Mouse (Mus musculus): ENCODE data around the gene Plin4. TPM values are rescaled to one million over a fixed set of nuclear protein-coding genes. Genes with fewer than 3 reads are reported as not detected.
"Not testable (repeated sequence)": the region's sequence is repeated elsewhere in the genome, so short reads cannot be mapped to it uniquely, and the experiment has no call there.

Gene Plin4
- total and polyA plus RNA-seq, 2 experiments from 2014 or later, result 0.08 to 0.99 TPM

- ATAC-seq, result no peak
- H3K4me3 ChIP-seq (ENCODE audit: low read length), result no peak overlapping the region
- no peak overlapping the region for H3K27ac ChIP-seq
- peaks cover 57% of the 10 kb centered on the region for H3K36me3 ChIP-seq (ENCODE audit: insufficient read depth, low read length)
- no peak overlapping the region for H3K4me2 ChIP-seq (ENCODE audit: low read depth, low read length)
- WGBS, result 93% methylated on average over 12 of the region's 12 CpGs
- no peak for TF ChIP-seq CTCF (IDR thresholded peaks at IDR 0.05; ENCODE audit: low read depth)
- no peak overlapping the region for H3K9ac ChIP-seq (replicated peaks; ENCODE audit: low read length)
- no peak for DNase-seq (ENCODE audit: low spot score)
- H3K9me3 ChIP-seq (ENCODE audit: low read length), result no peaks in the 10 kb centered on the region
- H3K27me3 ChIP-seq (ENCODE audit: insufficient read depth, low read length), result no peaks in the 10 kb centered on the region
- no peaks in the 10 kb centered on the region for H3K4me1 ChIP-seq (ENCODE audit: insufficient read depth, low read length)
These were observed 12.7 kb downstream of the Plin4 start for GRCm38 (mm10) chr17:56096883-56097282.

- ATAC-seq, result 0 out of 2 replicates have a peak, but pooled peaks have one; percentile 21
- TF ChIP-seq CTCF (IDR thresholded peaks at IDR 0.05; ENCODE audit: low read depth), result no peak
- no peak overlapping the region for H3K4me3 ChIP-seq (ENCODE audit: low read length)
- no peaks in the 10 kb centered on the region for H3K9me3 ChIP-seq (ENCODE audit: low read length)
- no peaks in the 10 kb centered on the region for H3K4me1 ChIP-seq (ENCODE audit: insufficient read depth, low read length)
- H3K36me3 ChIP-seq (ENCODE audit: insufficient read depth, low read length), result peaks cover 26% of the 10 kb centered on the region; the same call in 1 of the 2 replicates
- H3K4me2 ChIP-seq (ENCODE audit: low read depth, low read length), result no peak overlapping the region
- H3K27ac ChIP-seq, result no peak overlapping the region; the same call in 1 of the 2 replicates
- no peak for DNase-seq (ENCODE audit: low spot score)
- WGBS, result 95% methylated on average over 1 of the region's 1 CpGs
- H3K27me3 ChIP-seq (ENCODE audit: insufficient read depth, low read length), result no peaks in the 10 kb centered on the region
- no peak overlapping the region for H3K9ac ChIP-seq (replicated peaks; ENCODE audit: low read length)
These were observed 16.8 kb downstream of the Plin4 start for GRCm38 (mm10) chr17:56092794-56093193.

GRCm38 (mm10) chr17:56092312-56092711 lies 17.3 kb downstream of the Plin4 start:
- no peaks in the 10 kb centered on the region for H3K4me1 ChIP-seq (ENCODE audit: insufficient read depth, low read length)
- no peak overlapping the region for H3K4me2 ChIP-seq (ENCODE audit: low read depth, low read length)
- no peak overlapping the region for H3K9ac ChIP-seq (replicated peaks; ENCODE audit: low read length)
- TF ChIP-seq CTCF (IDR thresholded peaks at IDR 0.05; ENCODE audit: low read depth), result no peak
- H3K9me3 ChIP-seq (ENCODE audit: low read length), result no peaks in the 10 kb centered on the region
- H3K27ac ChIP-seq, result no peak overlapping the region
- H3K27me3 ChIP-seq (ENCODE audit: insufficient read depth, low read length), result no peaks in the 10 kb centered on the region
- no peak for ATAC-seq
- H3K4me3 ChIP-seq (ENCODE audit: low read length), result no peak overlapping the region
- WGBS, result 83% methylated on average over 1 of the region's 1 CpGs
- no peak for DNase-seq (ENCODE audit: low spot score)
- H3K36me3 ChIP-seq (ENCODE audit: insufficient read depth, low read length), result peaks cover 22% of the 10 kb centered on the region; the same call in 1 of the 2 replicates

GRCm38 (mm10) chr17:56080781-56081585 lies 28.6 kb downstream of the Plin4 start:
- TF ChIP-seq CTCF (IDR thresholded peaks at IDR 0.05; ENCODE audit: low read depth), result peak; percentile 18; the same call in 1 of the 2 replicates
- WGBS, result 7% methylated on average over 8 of the region's 8 CpGs
- peak overlapping the region; percentile 84 for H3K9ac ChIP-seq (replicated peaks; ENCODE audit: low read length)
- H3K4me1 ChIP-seq (ENCODE audit: insufficient read depth, low read length), result peaks cover 18% of the 10 kb centered on the region
- H3K27ac ChIP-seq, result peak overlapping the region; percentile 20; the same call in 1 of the 2 replicates
- no peaks in the 10 kb centered on the region for H3K9me3 ChIP-seq (ENCODE audit: low read length)
- H3K4me2 ChIP-seq (ENCODE audit: low read depth, low read length), result peak overlapping the region; percentile 97
- H3K27me3 ChIP-seq (ENCODE audit: insufficient read depth, low read length), result no peaks in the 10 kb centered on the region
- H3K4me3 ChIP-seq (ENCODE audit: low read length), result peak overlapping the region; percentile 96
- DNase-seq (ENCODE audit: low spot score) (peak; percentile 87), ATAC-seq (peak; percentile 38)
- peaks cover 5% of the 10 kb centered on the region; the same call in 1 of the 2 replicates for H3K36me3 ChIP-seq (ENCODE audit: insufficient read depth, low read length)

- Histone ChIP-seq H3K36me3 (ENCODE audit: insufficient read depth, low read length) (peaks cover 5% of the 10 kb centered on the region; the same call in 1 of the 2 replicates), H3K9me3 (ENCODE audit: low read length) (no peaks in the 10 kb centered on the region), H3K4me2 (ENCODE audit: low read depth, low read length) (peak overlapping the region; percentile 97), H3K4me3 (ENCODE audit: low read length) (peak overlapping the region; percentile 96), H3K9ac (replicated peaks; ENCODE audit: low read length) (peak overlapping the region; percentile 84), H3K27ac (peak overlapping the region; percentile 80), H3K27me3 (ENCODE audit: insufficient read depth, low read length) (no peaks in the 10 kb centered on the region), H3K4me1 (ENCODE audit: insufficient read depth, low read length) (peaks cover 18% of the 10 kb centered on the region)
- no peak for TF ChIP-seq CTCF (IDR thresholded peaks at IDR 0.05; ENCODE audit: low read depth)
- WGBS, result 2% methylated on average over 11 of the region's 11 CpGs
- no peak for ATAC-seq
- DNase-seq (ENCODE audit: low spot score), result peak; percentile 11
These were observed 29.7 kb downstream of the Plin4 start for GRCm38 (mm10) chr17:56079921-56080320.

GRCm38 (mm10) chr17:56078880-56079795 lies 30.5 kb downstream of the Plin4 start, which contains the start of gene Hdgfl2:
Gene Hdgfl2 (plus strand): TSS chr17:56079634.
- peak within 1 kb of the TSS; percentile 84 for H3K9ac ChIP-seq (replicated peaks; ENCODE audit: low read length)
- no peaks in the 10 kb centered on the region for H3K27me3 ChIP-seq (ENCODE audit: insufficient read depth, low read length)
- peaks cover 4% of the 10 kb centered on the region; the same call in 1 of the 2 replicates for H3K36me3 ChIP-seq (ENCODE audit: insufficient read depth, low read length)
- DNase-seq (ENCODE audit: low spot score) (peak; percentile 100), ATAC-seq (peak; percentile 94)
- peaks cover 18% of the 10 kb centered on the region for H3K4me1 ChIP-seq (ENCODE audit: insufficient read depth, low read length)
- 1% methylated on average over 61 of the region's 61 CpGs for WGBS
- peak within 1 kb of the TSS; percentile 96 for H3K4me3 ChIP-seq (ENCODE audit: low read length)
- H3K27ac ChIP-seq, result peak within 1 kb of the TSS; percentile 80
- no peaks in the 10 kb centered on the region for H3K9me3 ChIP-seq (ENCODE audit: low read length)
- H3K4me2 ChIP-seq (ENCODE audit: low read depth, low read length), result peak within 1 kb of the TSS; percentile 97
- TF ChIP-seq CTCF (IDR thresholded peaks at IDR 0.05; ENCODE audit: low read depth), result no peak

- H3K27ac ChIP-seq; H3K27me3 ChIP-seq (ENCODE audit: insufficient read depth, low read length); ATAC-seq; DNase-seq (ENCODE audit: low spot score); H3K9ac ChIP-seq (replicated peaks; ENCODE audit: low read length); H3K9me3 ChIP-seq (ENCODE audit: low read length); H3K36me3 ChIP-seq (ENCODE audit: insufficient read depth, low read length): not testable (repeated sequence)
- Histone ChIP-seq H3K4me2 (ENCODE audit: low read depth, low read length) (peak overlapping the region; percentile 43; the same call in 1 of the 2 replicates), H3K4me1 (ENCODE audit: insufficient read depth, low read length) (peaks cover 23% of the 10 kb centered on the region), H3K4me3 (ENCODE audit: low read length) (peak overlapping the region; percentile 96; the same call in 1 of the 2 replicates)
- 63% methylated on average over 9 of the region's 9 CpGs for WGBS
These were observed 31.2 kb downstream of the Plin4 start for GRCm38 (mm10) chr17:56078361-56078760.
